Mouse (Mus musculus) cerebellum, adult 11 months (tissue): ENCODE data around the gene Acy3.
"Not testable (repeated sequence)": the region's sequence is repeated elsewhere in the genome, so short reads cannot be mapped to it uniquely, and the experiment has no call there.

Source experiments
- DNase-seq: peaks from one replicate; pipeline ENCODE4 v3.0.0; 2022

Gene Acy3

GRCm38 (mm10) chr19:3986334-3986733 lies at the start of gene Acy3:
Gene Acy3, plus strand, starts transcription at chr19:3986570.
- no peak for DNase-seq

- DNase-seq, result no peak
Measured at GRCm38 (mm10) chr19:3942315-3942714, 44.1 kb upstream of the Acy3 start.

- DNase-seq, result no peak
Measured at GRCm38 (mm10) chr19:3942986-3943735, 43.2 kb upstream of the Acy3 start.

DNA sequence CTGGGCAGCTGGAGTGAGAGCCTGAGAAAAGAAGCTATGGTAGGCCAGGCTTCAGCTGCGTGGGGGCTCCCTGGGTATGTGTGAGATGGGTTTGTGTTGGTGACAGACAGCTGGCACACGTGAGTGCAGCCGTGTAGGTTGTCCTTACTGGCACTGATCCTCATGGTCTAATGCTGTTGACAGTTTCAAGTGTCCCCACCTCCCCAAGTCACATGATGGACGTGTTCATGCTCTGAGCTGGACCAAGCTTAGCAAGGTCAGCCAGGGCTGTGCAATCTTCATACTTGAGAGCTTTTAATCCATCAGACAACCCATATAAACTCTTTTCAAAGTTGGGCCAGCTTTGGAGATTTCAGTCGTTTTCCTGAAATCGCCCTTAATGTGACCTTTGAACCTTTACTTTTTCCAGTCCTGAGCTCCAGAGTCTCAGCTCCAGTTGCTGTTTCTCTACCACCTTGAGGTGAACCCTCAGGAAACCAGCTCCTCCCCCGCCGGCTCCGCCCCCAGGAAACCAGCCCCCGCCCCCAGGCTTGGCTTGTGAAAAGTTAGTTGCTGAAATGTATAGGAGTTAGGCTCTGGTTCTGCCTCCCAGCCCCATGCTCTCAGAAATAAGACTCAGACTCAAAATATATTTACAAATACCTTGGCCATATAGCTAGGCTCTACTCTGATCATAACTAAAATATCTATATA lies 40.4 kb upstream of the Acy3 start:
- no peak for DNase-seq

DNA sequence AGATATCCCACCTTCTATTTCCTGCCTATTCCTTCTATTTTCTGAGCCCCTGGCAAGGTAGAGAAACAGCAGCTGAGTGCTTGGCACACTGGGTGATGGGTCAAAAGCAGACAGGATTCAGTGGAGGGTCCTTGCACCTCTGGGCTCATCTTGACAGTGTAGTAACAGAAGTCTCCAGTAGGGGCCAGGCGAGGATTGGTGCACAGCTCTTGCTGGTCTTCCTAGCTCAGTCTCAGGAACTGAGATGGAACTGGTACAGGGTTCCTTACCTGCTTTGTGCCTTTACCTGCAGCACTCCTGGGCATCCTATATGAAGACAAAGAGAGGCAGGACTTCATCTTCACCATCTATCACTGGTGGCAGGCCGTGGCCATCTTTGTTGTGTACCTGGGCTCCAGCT lies 39.7 kb upstream of the Acy3 start:
- DNase-seq, result peak; percentile 51

DNA sequence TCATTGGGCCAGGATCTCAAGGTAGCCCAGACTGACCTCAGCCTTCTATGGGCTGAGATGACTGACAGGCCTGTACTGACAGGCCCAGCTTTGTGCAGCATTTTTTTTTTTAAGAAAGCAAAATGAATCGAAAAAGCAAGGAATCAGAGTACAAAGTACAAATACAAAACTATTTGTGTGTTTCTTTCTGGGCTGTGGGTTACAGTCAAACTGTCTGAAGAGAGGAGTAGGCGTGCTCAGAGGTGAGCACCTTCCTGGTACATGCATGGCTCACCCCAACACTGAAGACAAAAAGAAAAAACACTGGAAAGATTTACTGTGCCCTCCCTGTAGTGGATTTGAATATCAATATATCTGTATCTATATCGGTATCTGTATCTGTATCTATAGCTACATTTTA lies 38.6 kb upstream of the Acy3 start:
- DNase-seq, result no peak

- DNase-seq, result no peak
Measured at GRCm38 (mm10) chr19:3948546-3948945, 37.8 kb upstream of the Acy3 start.

DNA sequence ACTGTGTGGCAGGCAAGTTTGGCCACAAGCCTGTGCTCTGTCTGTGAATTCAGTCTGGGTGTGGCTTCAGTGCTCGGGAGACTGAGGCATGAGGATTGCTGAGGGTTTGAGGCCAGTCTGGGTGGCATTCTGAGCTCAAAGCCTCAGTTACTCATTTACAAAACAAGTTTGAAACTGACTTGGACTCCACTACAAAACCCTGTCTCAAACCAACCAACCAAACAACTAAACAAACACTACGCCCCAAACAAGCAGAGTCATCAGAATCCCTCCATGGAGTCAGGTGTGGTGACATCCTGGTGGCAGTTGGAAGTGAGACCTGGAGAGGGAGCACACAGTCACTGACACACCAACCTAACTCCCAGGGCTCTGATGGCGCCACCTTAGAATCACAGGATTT lies 36.0 kb upstream of the Acy3 start:
- DNase-seq, result no peak

DNA sequence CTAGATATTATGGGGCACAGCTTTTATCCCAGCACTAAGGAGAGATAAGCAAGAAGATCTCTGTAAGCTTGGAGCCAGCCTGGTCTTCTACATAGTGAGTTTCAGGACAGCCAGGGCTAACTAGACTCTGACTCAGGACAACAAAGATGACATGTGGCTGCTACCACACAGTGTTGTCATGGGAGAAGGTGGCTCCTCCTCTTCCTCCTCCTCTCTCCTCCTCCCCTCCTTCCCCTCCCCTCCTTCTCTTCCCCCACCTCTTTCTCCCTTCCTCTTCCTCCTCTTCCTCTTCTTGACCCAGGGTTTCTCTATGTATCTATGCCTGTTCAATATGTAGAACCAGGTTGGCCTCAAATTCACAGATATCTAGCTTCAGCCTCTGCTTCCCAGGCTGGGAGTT lies 34.9 kb upstream of the Acy3 start:
- no peak for DNase-seq

- DNase-seq, result no peak
Measured at GRCm38 (mm10) chr19:3952099-3952498, 34.3 kb upstream of the Acy3 start.

DNA sequence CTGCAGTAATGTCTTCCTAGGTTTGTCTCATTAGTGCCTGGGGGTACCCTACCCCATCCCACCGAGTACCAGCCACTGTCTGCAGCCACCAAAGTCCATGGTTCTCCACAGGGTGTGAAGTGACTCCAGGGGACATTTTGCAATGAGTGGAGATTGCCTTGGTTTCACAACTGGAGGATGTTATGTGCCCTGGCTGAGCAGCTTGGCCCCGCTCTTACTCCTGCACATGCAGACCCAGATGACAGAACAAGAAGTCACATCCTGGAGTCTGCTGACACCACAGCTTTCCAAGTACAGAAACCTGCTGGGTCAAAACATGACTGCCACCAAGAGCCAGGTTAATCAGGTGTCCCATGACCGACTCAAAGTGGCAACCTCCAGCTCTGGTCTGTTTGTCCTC lies 31.3 kb upstream of the Acy3 start:
- no peak for DNase-seq

- DNase-seq, result no peak
Measured at GRCm38 (mm10) chr19:3955804-3956203, 30.6 kb upstream of the Acy3 start.

DNA sequence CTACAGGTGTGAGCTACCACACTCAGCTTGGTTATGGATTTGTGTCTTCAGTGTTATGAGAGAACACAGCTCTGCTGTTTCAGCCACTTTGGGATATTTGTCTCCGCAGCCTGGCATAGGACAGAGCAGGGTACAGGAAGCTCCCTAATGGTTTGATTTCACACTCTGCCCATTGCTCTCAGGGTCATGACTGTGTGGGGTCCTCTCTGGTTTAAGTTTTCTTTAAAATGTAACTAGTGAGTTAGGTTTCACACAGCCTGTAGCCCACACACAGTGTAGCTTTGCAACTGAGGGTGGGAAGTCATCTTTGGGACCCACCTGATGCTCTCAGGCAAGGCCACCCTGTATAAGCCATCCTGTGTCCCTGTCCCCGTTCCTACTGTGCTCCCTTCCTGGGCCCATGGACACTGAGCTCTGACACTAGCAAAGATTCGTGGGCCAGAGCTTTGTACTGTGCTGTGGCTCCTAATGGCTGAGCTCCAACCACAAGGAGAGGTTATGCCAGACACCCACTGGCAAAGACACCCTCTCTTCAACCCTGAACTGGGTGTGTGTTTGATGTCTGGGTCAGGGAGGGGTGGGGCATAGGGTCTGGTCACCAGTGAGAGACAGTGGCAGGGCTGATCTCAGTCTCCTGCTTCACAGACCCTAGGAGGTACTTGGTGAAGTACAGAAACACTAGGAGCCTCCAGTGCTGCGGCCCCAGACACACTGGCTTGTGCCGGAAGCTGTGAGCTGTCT lies 28.9 kb upstream of the Acy3 start:
- DNase-seq, result not testable (repeated sequence)

DNA sequence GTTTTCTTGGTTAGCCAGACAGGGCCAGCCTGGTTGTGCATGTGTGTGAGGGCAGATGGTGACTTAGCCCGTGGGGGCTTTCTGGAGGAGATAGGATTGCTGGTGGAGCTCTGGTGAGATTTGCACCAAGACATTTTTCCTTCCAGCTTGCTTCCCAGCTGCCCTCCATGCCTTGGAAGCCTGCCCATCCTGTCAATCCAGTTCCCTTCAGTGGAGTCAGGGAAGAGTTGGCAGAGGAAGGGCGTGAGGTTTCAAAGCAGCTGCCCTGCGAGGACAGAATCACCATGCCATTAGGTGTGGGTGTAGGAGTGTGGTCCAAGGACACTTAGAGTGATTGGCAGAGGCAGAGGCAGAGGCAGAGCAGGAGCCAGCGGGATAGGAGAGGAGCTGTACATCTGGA lies 27.9 kb upstream of the Acy3 start, which contains the start of gene Aldh3b3:
Gene Aldh3b3, plus strand, starts transcription at position 176 of the 400 bp plus-strand sequence.
- no peak for DNase-seq

DNA sequence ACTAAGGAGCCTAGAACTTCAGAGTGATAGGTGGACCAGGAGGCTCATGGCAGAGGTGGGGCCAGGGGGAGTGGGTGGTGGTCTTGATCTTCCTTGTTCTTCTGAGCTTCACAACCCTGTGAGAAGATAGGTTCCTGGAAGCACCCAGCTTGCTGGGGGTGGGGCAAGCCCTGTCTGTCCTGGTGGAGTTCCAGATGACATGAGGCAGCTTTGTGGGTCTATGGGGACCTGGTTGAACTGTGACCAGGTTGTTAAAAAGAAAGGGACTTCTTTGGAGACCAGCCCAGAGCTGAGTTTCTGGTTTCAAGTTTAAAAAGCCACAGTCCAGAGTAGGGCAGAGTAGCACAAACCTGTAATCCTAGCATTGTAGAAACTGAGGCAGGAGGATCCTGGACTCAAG lies 27.3 kb upstream of the Acy3 start:
- DNase-seq, result no peak

GRCm38 (mm10) chr19:3960211-3960610 lies 26.2 kb upstream of the Acy3 start:
- DNase-seq, result no peak

DNA sequence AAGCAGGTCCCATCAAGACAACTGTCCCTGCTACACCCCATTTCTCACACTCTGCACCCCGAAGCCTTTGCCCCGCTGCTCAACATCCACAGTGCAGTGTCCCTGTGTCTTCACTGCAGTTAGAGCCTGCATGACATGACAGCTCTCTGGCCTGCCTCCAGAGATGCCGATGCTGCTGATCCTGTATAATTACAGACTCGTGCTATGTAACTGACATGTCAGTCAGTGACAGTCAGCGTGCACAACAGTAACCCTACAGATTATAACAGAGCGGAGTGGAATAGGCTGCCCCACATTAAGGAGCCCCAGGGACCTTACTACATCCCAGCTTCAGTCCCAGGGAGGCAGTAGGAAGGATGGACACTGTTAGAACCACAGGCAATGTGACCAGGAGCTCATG lies 24.6 kb upstream of the Acy3 start:
- not testable (repeated sequence) for DNase-seq

GRCm38 (mm10) chr19:3962469-3962868 lies 23.9 kb upstream of the Acy3 start:
- no peak for DNase-seq

- DNase-seq, result no peak
Measured at GRCm38 (mm10) chr19:3964030-3964429, 22.3 kb upstream of the Acy3 start.

DNA sequence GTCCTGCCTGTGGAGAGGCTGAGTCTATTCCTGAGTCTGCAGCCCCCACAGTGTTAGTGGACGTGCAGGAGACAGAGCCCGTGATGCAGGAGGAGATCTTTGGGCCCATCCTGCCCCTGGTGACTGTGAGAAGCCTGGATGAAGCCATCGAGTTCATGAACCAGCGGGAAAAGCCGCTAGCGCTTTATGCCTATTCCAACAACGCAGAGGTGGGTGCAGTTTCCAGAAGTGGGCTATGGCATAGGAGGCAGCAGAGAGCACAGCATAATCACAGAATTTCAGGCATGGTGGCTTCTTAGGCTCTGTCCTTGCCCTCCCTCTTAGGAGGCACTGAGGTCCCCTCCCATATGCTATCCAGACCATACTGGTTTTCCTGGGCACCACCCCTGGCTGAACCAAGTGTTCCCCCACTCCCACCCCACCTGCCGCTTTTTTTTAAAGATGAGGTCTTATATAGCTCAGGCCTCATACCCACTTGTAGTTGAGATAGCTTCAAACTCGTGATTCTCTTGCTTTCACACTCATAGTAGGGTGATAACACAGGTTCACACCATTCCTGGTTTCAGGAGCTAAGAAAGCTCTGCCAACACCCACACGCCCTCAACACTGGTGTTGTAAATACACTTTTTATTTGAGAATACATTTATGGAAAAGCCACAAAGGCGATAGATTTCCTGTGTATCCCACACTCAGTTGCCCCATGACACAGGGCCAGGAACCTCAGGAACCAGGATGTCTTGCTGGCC lies 19.9 kb upstream of the Acy3 start:
- DNase-seq, result no peak

- DNase-seq, result no peak
Measured at GRCm38 (mm10) chr19:3967258-3967657, 19.1 kb upstream of the Acy3 start.

DNA sequence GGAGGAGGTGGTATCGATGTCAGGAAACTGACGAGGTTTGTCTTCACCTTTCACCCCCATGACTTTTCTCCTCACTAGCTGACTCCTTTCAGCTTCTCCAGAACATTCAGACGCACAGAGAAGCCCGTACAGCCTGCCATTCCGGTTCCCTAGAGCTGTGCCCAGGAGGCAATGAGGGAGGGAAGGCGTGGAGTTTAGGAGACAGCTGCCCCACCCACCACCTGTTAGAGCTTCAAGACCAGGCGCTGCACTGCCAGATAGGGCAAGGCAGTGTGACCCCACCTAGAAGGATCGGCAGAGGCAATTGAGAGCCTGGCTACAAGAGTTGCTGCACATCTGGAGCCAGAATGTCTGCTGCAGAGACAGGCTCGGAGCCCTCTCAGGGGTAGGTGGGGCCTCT lies 14.1 kb upstream of the Acy3 start, which contains the start of gene Aldh3b2:
Gene Aldh3b2, plus strand, starts transcription at position 100 of the 400 bp plus-strand sequence.
- DNase-seq, result no peak

GRCm38 (mm10) chr19:3974608-3975007 lies 11.8 kb upstream of the Acy3 start:
- not testable (repeated sequence) for DNase-seq
